Mouse (Mus musculus) kidney, adult 18-20 months (tissue): Measurements from ENCODE around the gene Lmx1b.

Experiments
- DNase-seq: peaks from one replicate; pipeline ENCODE4 v3.0.0; 2021

Lmx1b gene

DNA sequence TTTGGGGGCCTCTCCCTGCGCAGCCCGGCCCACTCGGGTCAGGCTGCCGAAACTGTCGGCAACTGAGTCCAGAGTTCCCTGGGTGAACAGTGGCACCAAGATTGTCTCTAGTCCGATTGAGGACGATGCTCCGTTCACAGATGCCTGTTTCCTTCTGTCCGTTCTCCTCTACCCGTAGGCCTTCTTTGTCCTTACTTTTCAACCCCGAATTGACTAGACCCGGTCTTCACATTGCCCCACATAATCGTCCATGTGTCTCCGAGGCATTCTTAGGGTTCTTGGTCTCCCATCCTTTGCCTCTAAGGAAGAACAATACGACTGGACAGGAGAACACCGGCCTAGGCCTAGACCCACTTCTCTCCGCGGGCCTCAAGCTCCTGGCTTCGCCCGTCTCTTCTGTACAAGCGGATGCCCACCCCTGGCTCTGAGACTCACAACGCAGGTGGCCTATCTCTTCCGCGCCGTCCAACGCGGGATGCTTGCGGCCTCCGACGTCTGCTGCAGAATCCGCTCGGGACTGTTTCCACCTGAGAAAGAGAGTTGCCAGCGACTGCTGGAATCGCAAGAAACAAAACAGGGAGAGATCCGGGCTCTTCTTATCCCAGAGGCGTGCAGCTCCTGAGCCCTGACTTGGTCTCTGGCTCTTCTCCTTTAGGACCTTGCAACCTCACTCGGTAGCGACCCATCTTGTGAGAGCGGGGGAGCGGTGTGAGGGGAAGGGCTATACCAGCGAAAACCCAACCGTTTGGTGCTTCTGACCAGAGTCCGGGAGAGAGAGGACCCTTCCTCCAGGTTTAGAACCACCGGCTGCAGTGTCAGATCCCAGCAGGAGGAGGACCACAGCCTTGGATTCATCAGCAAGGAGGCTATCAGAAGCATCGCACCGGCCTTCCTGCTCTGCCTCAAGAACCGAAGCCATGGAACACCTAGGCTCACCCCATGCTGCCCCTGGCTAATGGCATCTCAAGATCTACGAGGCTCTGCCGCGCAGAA is 3.7 kb upstream of the Lmx1b start:
- no peak for DNase-seq

DNA sequence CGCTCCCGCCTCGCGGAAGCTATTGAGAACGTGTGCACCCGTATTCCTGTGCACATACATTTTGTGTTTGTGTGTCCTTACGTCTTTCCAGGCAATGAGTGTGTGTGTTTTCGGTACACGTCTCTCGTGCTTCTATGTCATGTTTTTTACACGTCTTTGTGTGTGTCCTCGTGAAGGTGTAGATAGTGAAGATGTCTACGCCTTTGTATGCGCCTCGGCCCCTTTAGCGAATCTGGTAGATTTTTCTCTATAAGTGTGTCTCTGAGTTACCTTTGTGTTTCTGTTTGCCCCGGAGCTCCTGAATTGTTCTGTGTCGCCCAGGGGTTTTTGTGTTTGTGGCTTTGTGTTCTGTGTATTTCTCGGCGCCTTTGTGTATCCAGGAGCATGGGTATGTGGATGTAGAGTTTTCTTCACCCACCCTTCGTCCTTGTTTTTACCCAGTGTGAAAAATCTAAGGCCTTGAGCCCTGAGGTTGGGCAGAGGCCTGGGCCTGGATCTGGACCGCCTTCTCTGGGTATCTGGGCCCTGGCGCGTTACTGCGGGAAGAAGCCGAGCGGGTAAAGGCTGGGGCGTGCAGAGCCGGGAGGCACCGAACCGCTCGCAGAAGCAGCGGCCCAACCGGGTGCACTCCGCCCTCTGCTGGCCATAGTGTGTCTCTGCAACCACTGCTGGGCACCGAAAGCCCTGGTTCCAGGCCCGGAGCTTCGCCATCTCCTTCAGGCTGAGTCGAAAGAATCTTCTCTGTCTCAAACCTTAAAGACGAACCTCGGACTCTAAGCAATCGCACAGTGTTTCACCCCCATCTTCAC is 2.5 kb upstream of the Lmx1b start:
- DNase-seq = peak; percentile 77

DNA sequence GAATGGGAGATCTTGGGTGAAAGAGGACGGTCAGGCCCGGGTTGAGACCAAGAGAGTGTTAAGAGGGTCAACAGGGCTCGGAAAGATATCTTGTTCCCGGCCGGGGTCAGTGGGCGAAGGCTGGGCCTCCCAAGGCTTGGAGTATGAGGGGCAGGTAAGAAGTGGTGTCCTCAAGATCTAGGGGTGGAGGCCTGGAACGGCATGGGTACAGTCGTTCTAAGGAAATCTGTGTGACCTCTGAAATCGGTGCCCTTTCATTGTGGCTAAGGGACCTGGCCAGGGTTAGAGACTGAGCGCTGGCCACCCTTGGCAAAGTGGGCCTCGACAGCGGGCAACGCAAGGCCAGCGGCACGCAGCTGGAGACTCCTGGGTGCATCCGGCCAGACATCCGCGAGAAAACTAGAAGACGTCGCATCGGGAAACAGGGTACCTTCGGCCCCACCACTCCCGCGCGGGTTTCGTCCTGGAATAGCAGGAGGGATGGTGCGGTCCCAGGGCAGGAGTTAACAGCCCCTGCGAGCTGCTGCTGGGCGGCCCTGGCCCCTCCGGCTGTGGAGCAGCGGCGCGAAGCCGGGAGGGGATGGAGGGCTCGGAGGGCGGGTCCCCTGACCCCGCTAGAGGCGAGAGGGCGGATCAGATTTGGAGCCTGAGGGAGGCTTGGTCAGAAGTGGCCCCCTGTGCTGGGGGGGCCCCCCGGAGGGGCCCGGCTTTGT is 1.7 kb upstream of the Lmx1b start:
- DNase-seq = no peak

DNA sequence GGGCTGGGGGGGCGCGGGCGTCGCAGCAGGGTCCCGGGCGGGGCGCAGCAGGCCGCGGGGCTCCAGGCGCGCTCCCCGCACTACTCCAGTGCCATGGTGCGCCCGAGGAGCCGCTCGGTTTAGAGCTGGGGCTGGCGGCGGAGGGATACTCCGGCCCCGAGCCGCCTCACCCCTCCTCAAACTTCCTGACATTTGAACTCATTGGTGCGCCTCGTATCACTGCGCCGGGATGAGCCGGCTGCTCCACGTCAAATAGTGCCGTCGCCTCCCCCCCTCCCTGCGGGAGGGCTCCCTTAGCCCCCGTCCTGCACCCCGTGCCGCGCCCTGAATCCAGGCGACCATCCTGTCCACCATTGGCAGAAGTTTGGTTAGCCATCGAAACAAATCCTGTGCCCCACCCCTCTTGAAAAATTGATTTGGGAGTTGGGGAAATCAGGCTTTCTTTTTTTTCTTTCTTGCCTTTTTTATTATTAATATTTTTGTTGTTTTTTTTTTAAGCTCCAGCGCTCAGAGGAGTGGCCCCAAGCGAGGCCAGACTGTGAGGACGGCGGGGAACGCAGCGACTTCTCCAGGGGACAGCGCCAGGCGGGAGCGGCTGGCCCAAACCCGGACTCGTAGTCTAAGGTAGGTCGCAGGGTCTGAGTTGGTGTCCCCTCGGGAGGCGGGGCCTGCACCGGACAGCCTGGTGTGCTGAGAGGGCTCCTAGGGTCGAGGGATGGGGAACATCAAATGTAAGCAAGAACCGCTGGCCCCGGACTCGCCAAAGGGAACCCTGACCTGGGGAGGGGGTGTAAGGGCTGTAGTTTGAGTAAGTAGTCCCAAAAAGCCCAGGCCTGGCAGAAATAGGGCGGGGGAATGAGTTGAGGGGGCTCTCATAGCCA is 907 bp upstream of the Lmx1b start:
- peak; percentile 40 for DNase-seq

DNA sequence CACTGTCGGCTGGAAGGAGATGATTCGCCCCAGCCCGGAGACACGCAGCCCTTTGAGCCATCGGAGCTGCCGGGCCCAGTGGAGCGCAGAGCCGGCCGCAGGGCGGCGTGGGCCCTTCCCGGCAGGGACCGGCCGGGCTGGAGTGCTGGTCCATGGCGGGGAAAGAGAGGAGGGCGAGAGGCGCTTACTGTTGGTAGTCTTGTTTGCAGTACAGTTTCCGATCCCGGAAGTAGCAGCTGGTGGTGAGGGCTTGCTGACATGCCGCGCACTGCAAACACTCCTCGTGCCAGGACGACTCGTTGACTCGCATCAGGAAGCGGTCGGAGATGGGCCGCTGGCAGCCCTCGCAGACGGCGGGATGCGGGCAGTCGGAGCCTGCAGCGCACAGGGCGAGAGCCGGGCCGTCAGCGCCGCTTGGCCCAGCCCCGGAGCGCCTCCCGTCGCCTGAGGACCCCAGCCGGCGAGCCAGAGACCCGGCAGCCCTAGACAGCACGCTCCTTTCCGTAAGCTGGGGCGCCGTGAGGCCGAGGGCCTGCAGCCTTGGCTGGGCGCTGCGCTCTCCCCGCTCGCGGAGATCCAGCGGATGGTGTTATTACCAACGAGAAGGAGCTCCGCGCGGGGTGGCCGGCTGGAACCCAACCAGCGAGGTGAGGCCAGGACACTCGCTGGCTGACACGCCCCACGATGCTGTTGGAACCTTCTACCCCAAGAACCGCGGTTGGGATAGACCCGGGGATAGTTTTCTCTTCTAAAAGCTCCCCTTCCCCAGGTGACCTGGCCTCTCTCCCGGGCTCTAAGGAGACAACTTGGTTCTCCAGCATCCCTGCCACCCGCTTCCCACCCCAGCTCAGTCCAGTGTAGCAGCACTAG is 775 bp downstream of the Lmx1b start:
- DNase-seq = no peak

DNA sequence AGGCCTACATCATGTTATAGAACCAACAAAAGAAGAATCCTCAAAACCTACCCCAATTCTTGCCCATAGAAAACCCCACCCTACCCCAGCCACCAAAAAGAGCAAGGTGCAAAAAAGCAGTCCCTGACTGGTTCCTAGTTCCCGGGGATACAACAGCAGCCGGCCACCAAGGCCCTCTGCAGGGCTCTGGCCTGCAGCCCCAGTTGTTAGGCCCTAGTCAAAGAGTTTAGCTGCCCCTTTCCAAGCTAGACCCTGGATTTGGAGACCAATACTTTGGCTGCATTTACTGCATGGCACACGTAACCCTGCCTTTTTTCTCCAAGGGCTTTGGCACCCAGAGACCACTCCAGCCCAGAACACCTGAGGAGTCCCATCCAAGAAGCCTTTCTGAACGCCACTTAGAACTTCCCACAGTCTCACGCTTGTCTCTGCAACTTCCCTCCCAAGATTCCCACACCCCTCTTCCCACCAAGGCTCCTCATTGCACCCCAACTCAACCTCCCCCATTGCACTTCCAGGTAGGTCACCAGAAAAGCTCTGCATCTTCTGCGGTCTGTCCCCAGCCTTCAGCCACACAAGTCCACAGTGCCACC is 2.1 kb downstream of the Lmx1b start:
- DNase-seq = no peak

DNA sequence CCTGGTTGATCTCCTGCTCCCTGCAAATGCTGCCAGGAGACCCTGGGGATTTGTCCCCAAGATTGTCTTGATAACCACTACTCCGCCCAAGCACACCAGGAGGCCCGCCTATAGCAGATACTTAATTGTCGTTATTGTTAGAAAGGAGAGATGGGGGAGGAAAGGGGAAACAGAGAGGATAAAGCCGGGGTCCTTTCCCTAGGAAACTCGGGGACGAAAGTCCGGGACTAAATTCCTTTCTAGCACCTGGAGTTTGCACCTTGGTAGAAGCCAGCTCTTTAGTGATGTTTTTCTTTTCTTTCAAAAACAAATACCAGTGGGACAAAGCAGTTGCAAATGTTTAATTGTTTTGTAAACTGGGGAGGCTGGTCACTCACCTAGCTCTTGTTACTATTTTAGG is 3.0 kb downstream of the Lmx1b start:
- no peak for DNase-seq

DNA sequence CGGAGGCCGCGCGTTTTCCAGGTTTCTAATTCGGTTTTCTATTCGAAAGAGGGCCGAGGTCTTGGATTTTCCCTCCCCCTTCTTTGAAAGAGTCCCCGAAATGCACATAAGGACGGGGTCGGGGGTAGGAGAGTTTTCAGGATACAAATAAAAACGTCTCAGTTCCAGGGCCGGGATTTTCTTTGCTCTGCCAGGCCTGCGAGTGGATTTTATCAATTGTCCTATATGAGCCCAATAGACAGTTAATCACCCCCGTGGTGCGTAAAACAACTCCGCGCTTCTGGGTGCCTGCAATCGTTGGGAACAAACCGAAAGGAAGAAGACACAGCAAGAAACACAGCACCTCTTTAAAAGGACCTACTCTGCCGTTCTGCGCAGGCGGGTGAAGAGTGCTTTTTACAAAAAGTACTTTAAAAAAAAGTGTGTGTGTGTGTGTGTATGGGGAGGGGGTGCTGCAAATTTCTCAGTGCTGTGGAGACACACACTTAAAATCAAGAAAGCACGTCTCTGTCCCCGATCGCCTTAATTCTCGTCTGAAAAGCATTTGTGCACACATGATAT is 3.6 kb downstream of the Lmx1b start:
- no peak for DNase-seq

DNA sequence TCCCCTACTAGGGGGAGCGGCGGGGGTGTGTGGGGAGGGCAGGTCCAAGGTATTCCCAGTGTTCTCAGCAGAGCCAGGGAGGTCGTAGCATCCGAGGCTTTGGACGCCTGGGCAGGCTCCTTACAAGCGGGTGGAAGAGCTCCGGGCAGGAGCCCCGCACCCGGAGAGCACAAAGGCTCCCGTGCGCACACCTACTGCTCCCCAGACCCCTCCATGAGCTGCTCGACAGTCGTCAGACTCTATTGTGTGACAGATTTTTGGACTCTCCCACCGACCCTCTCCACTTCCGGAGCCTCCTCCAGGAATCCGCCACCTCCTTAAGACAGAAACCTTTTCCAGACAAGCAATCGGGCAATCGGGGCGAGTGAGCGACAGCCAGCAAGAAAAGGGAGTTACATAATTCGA is 4.2 kb downstream of the Lmx1b start:
- DNase-seq = no peak

DNA sequence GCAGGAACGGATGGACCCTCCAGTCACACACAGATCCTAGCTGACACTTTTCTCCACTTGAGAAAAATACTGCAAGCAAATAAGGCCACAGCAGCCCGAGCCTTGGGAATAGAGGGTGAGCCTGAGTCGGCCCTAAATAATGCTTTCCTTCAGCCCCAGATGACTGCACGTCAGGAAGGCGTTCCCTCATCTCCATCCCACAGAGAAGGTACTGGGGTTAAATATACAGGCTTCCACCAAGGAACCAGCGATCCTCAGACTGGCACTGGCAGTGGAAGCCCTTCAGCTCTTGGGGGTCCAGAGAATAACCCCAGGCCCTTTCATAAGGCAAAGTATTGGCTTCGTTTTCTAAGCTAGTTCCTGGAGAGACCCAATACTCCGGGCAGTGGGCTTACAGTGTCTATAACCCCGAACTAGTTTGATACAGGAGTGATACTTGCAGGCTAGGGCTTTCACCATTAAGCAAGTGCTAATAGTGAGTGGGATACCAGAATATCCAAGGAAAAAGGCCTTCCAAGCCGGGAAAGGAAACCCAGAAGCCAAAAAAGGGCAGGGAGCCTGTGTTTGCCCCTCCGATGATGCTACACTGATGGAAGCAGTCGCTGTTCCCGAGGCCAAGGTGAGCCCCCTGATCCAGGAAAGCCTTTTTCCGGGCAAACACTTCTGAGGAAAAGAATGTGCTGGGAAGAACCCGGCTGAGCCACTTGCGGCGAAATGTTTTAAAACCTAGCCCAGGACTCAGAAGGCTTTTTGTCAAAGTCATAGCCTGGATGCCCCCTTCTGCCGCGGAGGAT is 4.8 kb downstream of the Lmx1b start:
- DNase-seq = no peak

DNA sequence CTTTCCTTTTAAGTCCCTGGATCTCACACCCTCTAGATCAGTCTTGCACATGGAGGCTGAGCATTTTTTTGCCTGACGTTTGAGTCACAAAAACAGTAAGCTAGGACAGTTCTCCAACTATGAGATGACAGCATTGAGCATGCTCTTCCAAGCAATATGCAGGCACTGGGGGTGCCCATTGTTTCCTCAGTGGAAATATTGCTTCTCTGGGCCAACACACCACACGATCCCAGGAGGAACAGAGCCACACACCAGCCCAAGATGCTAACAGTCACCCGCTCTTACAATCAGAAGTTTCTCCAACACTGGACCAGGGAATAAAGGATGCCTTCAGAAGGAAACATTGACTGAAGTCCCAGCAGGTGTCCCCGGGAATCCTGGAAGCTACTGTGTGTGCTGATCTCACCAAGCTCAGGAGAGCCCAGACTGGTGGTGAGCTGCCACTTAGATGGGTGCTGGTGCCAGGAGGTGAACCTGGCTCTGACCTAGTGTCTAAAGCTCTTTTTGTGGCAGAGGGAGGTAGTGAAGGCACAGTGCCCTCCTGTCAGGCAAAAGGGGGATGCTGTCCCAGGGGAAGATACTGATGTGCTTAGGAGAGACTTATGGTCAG is 5.7 kb downstream of the Lmx1b start:
- no peak for DNase-seq

DNA sequence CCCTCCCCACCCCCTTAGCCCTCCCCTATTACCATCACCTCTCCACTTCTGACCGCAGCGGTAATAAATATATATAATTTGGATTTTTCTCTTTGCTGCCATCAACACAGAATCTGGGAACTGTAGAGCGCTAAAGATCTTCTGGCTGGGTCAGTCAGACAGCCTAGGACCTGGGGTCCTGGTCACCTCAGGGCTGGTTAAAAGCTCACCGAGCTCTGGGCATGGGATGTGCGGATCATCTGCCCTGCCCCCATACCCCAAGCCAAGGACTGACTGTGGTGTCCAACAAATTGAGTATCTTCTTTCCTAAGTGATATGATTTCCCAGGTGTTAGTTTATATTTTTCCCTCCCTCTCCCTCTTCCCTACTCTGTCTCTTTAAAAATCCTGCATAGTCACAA is 6.4 kb downstream of the Lmx1b start:
- DNase-seq = no peak

DNA sequence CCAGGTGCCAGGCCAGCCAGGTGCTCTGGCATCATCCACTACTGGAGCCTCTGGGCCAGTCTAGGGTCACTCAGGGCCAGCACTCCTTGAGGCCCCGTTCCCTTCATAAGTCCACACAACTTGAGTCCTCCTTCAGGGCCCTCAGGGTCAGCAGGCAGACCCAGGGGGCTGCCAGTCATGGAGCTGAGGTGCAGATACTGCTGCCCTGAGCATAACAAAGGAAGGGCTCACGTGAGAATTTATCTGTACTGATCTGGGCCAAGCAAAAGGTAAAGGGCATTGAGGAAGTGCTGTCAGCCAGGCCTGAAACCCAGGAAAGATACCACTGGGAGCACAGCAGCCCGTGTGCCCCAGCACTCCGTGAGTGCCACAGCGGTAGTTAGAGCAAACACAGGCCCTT is 7.1 kb downstream of the Lmx1b start:
- DNase-seq = no peak

DNA sequence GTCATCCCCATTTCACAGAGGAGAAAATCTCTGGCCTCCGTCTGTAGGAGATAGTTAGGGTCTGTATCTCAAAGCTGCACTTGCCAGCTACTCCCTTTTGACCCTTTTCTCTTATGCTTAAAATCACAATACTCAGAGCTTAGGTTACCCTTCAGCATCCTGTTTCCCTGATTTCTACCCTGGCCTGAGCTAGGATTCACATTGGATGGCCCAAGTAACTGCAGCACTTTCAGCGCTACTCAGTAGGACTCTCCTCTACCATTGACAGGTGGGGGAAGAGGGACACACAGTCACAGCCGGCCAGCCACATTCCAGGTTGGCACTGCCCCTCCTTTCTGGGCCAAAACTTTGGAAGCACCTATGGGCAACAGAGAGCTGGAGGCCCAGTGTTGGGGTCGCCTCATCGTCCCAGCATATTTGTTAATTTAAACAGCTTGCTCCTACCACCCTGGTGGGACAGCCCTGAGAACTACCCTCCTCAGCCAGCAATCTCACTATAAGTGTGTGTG is 7.7 kb downstream of the Lmx1b start:
- no peak for DNase-seq

DNA sequence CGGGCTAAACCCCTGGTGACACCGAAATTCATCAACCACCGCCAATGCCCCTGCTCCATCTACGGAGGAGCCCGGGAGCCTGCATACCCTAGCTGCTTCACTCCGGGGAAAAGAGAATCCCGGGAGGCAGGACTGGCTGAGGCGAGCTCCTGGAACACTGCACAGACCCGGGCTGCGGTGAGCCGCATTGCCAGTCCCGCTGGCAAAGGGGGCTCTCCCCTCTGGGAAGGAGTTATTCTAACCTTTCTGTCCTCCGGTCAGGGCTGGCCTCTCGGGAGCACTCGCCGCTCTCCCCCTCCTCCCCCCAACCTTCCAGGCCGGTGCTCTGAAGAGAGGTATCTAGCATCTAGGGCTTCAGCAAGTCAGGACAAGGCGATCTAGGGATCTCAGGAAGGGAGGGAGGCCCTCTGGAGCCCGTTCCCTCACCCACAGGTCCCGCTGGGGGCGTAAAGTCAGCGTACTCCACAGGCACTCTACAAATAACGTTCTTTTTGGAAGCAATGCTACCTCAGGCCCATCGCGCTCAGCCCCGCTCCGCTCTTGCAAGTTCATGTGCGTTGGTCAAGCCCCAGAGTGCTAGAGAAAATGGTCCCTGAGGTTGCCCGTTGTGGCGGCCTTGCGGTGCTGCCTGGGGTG is 8.5 kb downstream of the Lmx1b start:
- no peak for DNase-seq

DNA sequence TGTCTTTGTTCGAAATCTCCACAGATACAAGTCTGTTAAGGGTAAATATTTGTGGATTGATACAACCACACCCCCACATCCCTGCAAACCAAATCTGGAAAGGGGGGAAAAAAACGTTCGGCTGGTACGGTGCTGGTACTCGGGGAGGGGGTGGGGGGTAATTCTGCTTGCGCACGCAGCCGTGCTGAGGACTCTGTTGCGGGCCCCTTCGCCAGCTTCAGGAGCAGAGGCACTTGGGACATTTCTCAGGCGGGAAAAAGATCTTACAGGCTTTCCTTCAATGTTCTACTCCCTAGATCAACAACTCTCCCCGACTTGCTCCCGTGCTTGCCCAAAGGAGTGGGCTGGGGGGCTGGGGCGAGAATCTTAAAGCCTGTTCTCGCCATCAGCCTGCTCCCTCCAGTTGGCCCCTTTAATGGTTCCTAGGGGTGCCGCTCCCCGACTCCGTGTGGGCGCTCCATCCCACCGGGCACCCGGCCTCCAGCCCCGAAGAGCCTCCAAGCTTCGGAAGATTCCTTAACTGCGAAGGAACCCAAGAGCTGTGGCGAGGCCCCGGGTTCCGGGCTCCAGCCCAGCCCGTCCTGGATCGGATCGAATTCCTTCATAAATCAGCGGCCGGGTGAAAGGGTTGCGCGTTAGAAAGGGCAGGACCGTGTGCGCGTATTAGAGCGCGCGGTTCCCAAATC is 9.1 kb downstream of the Lmx1b start:
- DNase-seq = no peak

DNA sequence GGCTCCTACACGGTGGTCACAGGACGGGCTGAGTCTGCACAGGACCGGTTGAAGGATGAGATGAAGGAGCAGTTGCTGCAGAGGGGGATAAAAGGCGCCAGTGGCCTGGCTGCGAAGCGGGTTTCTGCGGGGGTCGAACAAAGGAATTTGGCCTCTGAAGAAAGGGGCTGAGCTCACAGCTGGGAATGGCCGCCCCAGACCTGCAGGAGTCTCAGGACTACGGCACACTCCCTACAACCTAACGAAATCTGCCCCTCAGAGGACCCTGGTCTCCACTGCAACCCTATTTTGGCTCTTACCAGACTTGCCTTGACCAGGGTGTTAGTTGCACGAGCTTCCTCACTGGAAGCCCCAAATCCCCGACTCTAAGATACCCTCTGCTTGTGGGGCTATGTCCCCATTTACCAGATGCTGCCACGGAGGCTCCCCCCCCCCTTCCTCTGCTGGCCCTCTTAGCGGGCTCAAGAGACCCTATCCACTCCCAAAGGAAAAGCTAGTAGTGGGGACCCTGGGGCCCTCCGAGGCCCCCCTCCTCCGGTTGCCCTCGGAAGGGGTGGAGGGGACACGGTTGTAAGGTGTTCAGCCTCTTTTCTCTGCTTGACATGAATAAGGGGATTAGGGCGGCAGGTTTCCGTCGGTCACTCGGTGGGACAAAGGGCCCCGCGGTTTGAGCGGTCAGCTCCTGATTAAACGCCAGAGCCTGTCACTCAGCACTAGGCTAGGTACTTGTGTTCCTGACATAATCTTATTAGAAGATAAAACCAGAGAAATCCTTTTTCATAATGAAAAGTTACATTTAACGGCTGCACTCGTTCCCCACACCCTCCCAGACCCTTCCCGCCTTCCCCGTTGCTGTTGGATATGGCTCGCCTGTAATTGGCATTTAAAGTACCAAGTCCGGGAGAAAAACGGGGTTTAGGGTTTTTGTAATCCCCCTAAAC is 10.0 kb downstream of the Lmx1b start:
- no peak for DNase-seq
